Mouse (Mus musculus) MEL (cell line): ENCODE data around the gene Pip4k2c. TPM values are rescaled to one million over a fixed set of nuclear protein-coding genes. Genes with fewer than 3 reads are reported as not detected.

Experiments used
- DNase-seq: peaks from one replicate; pipeline ENCODE4 v3.0.0; 2011; ENCODE audit warnings: low read depth, low spot score
- H3K27ac ChIP-seq: 2 replicates; pipeline ENCODE4 v1.5.1; 2012; ENCODE audit warnings: low read depth, mild to moderate bottlenecking, control low read depth, low read length, moderate library complexity; ENCODE audit not compliant: control insufficient read depth
- H3K27me3 ChIP-seq, 2 experiments: fragments of 150-350 bp in 1 of 2; sonication (generic) in 1 of 2; 2 replicates each; pipeline ENCODE4 v1.6.1; 2012; ENCODE audit warnings: low read length in 2 of 2, mild to moderate bottlenecking in 2 of 2, improper control_type of control experiment in 1 of 2, moderate library complexity in 1 of 2; ENCODE audit not compliant: insufficient read depth in 2 of 2, control insufficient read depth in 1 of 2
- H3K36me3 ChIP-seq, 2 experiments: 2 replicates each; pipeline ENCODE4 v1.6.1; 2012 to 2014; ENCODE audit warnings: low read length in 2 of 2, improper control_type of control experiment in 1 of 2, inconsistent platforms in 1 of 2, mild to moderate bottlenecking in 1 of 2; ENCODE audit not compliant: insufficient read depth in 2 of 2, control insufficient read depth in 1 of 2
- H3K4me1 ChIP-seq, 2 experiments: fragments of 150-350 bp in 1 of 2; sonication (generic) in 1 of 2; 2 replicates each; pipeline ENCODE4 v1.6.1; 2012; ENCODE audit warnings: low read length in 2 of 2, improper control_type of control experiment in 1 of 2, mild to moderate bottlenecking in 1 of 2; ENCODE audit not compliant: insufficient read depth in 2 of 2, control insufficient read depth in 1 of 2
- H3K4me3 ChIP-seq, 2 experiments: fragments of 150-350 bp in 1 of 2; sonication (generic) in 1 of 2; 2 replicates each; pipeline ENCODE4 v1.5.1; 2012; ENCODE audit warnings: low read depth in 2 of 2, low read length in 2 of 2, mild to moderate bottlenecking in 2 of 2, moderate library complexity in 2 of 2, control low read depth in 1 of 2, improper control_type of control experiment in 1 of 2; ENCODE audit not compliant: control insufficient read depth in 1 of 2, insufficient read depth in 1 of 2
- H3K79me2 ChIP-seq: 2 replicates; pipeline ENCODE4 v1.6.1; 2012; ENCODE audit warnings: mild to moderate bottlenecking, low read length, moderate library complexity; ENCODE audit not compliant: control insufficient read depth, poor library complexity, insufficient read depth
- H3K9ac ChIP-seq: 2 replicates; pipeline ENCODE4 v1.6.1; 2012; ENCODE audit warnings: low read depth, mild to moderate bottlenecking, control low read depth, low read length, moderate library complexity; ENCODE audit not compliant: control insufficient read depth, poor library complexity, severe bottlenecking
- H3K9me3 ChIP-seq: fragments of 150-350 bp; sonication (generic); replicated peaks from 2 replicates; pipeline ENCODE4 v1.6.1; 2012; ENCODE audit warnings: mild to moderate bottlenecking, low read length, improper control_type of control experiment, moderate library complexity; ENCODE audit not compliant: insufficient read depth
- BHLHE40 ChIP-seq: IDR thresholded peaks from 2 replicates; pipeline ENCODE4 v1.6.1; 2012; ENCODE audit warnings: low read depth, mild to moderate bottlenecking, inconsistent platforms, low read length, improper control_type of control experiment, borderline replicate concordance
- CHD1 ChIP-seq: IDR thresholded peaks from 2 replicates; pipeline ENCODE4 v1.6.1; 2012; ENCODE audit warnings: low read depth, mild to moderate bottlenecking, inconsistent platforms, low read length, improper control_type of control experiment
- CHD2 ChIP-seq: IDR thresholded peaks from 2 replicates; pipeline ENCODE4 v1.6.1; 2011; ENCODE audit warnings: low read length, improper control_type of control experiment
- CTCF ChIP-seq, 3 experiments: IDR thresholded peaks in 2 of 3; conservative IDR thresholded peaks in 1 of 3; 2 replicates each; pipeline ENCODE4 v1.5.1; 2011 to 2012; ENCODE audit warnings: low read length in 3 of 3, low read depth in 2 of 3, mild to moderate bottlenecking in 2 of 3, improper control_type of control experiment in 1 of 3, inconsistent platforms in 1 of 3, mixed read lengths in 1 of 3, moderate library complexity in 1 of 3; ENCODE audit not compliant: control insufficient read depth in 1 of 3, insufficient read depth in 1 of 3, poor library complexity in 1 of 3, severe bottlenecking in 1 of 3
- GABPA ChIP-seq: IDR thresholded peaks from 2 replicates; pipeline ENCODE4 v1.6.1; 2012; ENCODE audit warnings: low read depth, mild to moderate bottlenecking, inconsistent platforms, low read length, improper control_type of control experiment, moderate library complexity
- GATA1 ChIP-seq: IDR thresholded peaks from 2 replicates; pipeline ENCODE4 v1.6.1; 2011; ENCODE audit warnings: low read depth, low read length, improper control_type of control experiment
- MYB ChIP-seq: IDR thresholded peaks from 2 replicates; pipeline ENCODE4 v1.6.1; 2011; ENCODE audit warnings: mild to moderate bottlenecking, low read depth, low read length, improper control_type of control experiment
- POLR2A ChIP-seq, 2 experiments: IDR thresholded peaks; 2 replicates each; pipeline ENCODE4 v1.6.1; 2011 to 2012; ENCODE audit warnings: low read length in 2 of 2, mild to moderate bottlenecking in 2 of 2, control low read depth in 1 of 2, improper control_type of control experiment in 1 of 2, low read depth in 1 of 2, moderate library complexity in 1 of 2; ENCODE audit not compliant: control insufficient read depth in 1 of 2, insufficient read depth in 1 of 2, poor library complexity in 1 of 2
- POLR2AphosphoS2 ChIP-seq: IDR thresholded peaks from 2 replicates; pipeline ENCODE4 v1.6.1; 2011; ENCODE audit warnings: low read length, improper control_type of control experiment
- RAD21 ChIP-seq: IDR thresholded peaks from 2 replicates; pipeline ENCODE4 v1.6.1; 2011; ENCODE audit warnings: mild to moderate bottlenecking, low read depth, low read length, improper control_type of control experiment
- SIN3A ChIP-seq: IDR thresholded peaks from 2 replicates; pipeline ENCODE4 v1.6.1; 2012; ENCODE audit warnings: low read length, improper control_type of control experiment, inconsistent platforms
- SMC3 ChIP-seq: IDR thresholded peaks from 2 replicates; pipeline ENCODE4 v1.6.1; 2011; ENCODE audit warnings: low read depth, low read length, improper control_type of control experiment
- UBTF ChIP-seq: IDR thresholded peaks from 2 replicates; pipeline ENCODE4 v1.6.1; 2012; ENCODE audit warnings: low read depth, mild to moderate bottlenecking, inconsistent platforms, low read length, improper control_type of control experiment, moderate library complexity, borderline replicate concordance; ENCODE audit not compliant: insufficient read depth
- USF1 ChIP-seq: IDR thresholded peaks from 2 replicates; pipeline ENCODE4 v1.6.1; 2014; ENCODE audit warnings: low read depth, mild to moderate bottlenecking, inconsistent platforms, low read length, improper control_type of control experiment, moderate library complexity
- ZC3H11A ChIP-seq: IDR thresholded peaks from 2 replicates; pipeline ENCODE4 v1.6.1; 2012; ENCODE audit warnings: low read depth, mild to moderate bottlenecking, inconsistent platforms, low read length, improper control_type of control experiment
- ZKSCAN1 ChIP-seq: IDR thresholded peaks from 2 replicates; pipeline ENCODE4 v1.6.1; 2012; ENCODE audit warnings: low read depth, mild to moderate bottlenecking, inconsistent platforms, low read length, improper control_type of control experiment, moderate library complexity
- ZMIZ1 ChIP-seq: IDR thresholded peaks from 2 replicates; pipeline ENCODE4 v1.6.1; 2012; ENCODE audit warnings: low read depth, mild to moderate bottlenecking, inconsistent platforms, low read length, improper control_type of control experiment, moderate library complexity
- polyA plus RNA-seq, 2 experiments: library from polyadenylated mRNA; stranded (reverse) in 1 of 2; unstranded in 1 of 2; fragments of >175 nt in 1 of 2; fragments of >200 nt in 1 of 2; gene quantifications; 2 replicates each; pipeline versions ENCODE4 v1.2.1 to v1.2.4; 2012; ENCODE audit warnings: low replicate concordance in 2 of 2, low read depth in 1 of 2; ENCODE audit not compliant: insufficient read length in 2 of 2, insufficient read depth in 1 of 2, missing spikeins in 1 of 2
- total RNA-seq: library from RNA; depleted of rRNA; stranded (reverse); fragments of 300-350 nt; gene quantifications from 2 replicates; pipeline ENCODE4 v1.2.3, GENCODE M21; 2012

The Pip4k2c gene
- total and polyA plus RNA-seq, 3 experiments: 31.9 to 58.2 TPM; not detected in 1

DNA sequence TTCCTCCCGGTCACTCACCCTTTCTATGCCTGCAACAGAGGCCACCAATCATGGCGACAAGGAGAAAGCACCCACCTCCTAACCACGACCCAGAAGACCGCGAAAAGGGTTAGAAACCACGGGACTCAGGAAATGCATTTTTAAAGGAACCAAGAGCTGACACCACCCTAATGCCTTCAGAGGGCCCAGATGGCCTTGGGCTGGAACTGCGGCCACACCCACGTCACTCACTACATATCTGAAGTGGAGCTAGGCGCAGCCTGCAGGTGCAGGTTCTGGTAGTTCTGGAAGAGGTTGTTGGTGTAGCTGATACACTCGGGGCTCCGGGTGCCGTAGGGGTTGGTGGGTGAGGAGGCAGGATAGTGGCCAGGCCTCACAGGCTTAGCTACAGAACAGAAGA lies 19.3 kb upstream of the Pip4k2c start:
- no peak for DNase-seq
- TF ChIP-seq POLR2A (IDR thresholded peaks at IDR 0.05; ENCODE audit: control insufficient read depth in 1 of 2, insufficient read depth in 1 of 2, low read depth in 1 of 2, low read length in 2 of 2, poor library complexity in 1 of 2) (no peak), UBTF (no peak), GATA1 (no peak), POLR2AphosphoS2 (no peak)
- TF ChIP-seq, all 39 proteins: peak for 0
- no peaks in the 10 kb centered on the region for H3K79me2 ChIP-seq
- H3K4me1 ChIP-seq: no peaks in the 10 kb centered on the region
- H3K27me3 ChIP-seq: no peaks in the 10 kb centered on the region
- H3K9me3 ChIP-seq: no peaks in the 10 kb centered on the region
- no peak overlapping the region for H3K4me3 ChIP-seq
- no peaks in the 10 kb centered on the region for H3K36me3 ChIP-seq
- no peak overlapping the region for H3K9ac ChIP-seq
- no peak overlapping the region for H3K27ac ChIP-seq

DNA sequence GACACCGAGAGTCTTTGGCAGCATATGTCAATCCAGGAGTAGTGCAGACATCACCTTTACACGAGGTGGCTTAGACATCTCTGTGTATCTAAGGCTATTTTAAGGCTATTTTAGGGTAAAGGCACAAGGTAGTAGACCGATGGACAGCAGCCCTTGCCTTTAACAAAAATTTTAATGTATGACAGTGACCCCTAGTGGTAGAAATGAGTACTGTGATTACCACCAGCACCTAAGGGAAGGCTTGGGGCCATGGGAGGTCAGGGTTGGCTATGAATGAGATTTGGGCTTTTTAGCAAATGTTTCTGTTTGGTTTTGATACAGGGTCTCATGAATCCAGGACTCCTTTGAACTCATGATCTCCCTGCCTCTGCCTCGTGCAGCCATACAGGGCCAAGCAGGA lies 17.5 kb upstream of the Pip4k2c start:
- DNase-seq: peak; percentile 76
- H3K9ac ChIP-seq: no peak overlapping the region
- TF ChIP-seq SMC3: peak; percentile 94
- TF ChIP-seq CTCF (IDR thresholded peaks at IDR 0.05 in 2 of 3, conservative IDR thresholded peaks at IDR 0.05 in 1 of 3; ENCODE audit: control insufficient read depth in 1 of 3, insufficient read depth in 1 of 3, low read depth in 2 of 3, low read length in 3 of 3, poor library complexity in 1 of 3, severe bottlenecking in 1 of 3): peak; percentile 41 to 93 (median 83)
- TF ChIP-seq RAD21: peak; percentile 94
- TF ChIP-seq USF1: no peak
- TF ChIP-seq ZC3H11A: peak; percentile 95
- 0 out of 2 replicates have a peak, but pooled peaks have one; percentile 22 for TF ChIP-seq SIN3A
- no peak for TF ChIP-seq GABPA
- H3K4me1 ChIP-seq: peaks cover 0 to 7% of the 10 kb centered on the region in 2 experiments; a peak in 1 of 4 replicates
- H3K9me3 ChIP-seq: no peaks in the 10 kb centered on the region
- no peak overlapping the region for H3K4me3 ChIP-seq
- H3K36me3 ChIP-seq: no peaks in the 10 kb centered on the region
- no peaks in the 10 kb centered on the region for H3K79me2 ChIP-seq
- no peak overlapping the region for H3K27ac ChIP-seq
- H3K27me3 ChIP-seq: no peaks in the 10 kb centered on the region

DNA sequence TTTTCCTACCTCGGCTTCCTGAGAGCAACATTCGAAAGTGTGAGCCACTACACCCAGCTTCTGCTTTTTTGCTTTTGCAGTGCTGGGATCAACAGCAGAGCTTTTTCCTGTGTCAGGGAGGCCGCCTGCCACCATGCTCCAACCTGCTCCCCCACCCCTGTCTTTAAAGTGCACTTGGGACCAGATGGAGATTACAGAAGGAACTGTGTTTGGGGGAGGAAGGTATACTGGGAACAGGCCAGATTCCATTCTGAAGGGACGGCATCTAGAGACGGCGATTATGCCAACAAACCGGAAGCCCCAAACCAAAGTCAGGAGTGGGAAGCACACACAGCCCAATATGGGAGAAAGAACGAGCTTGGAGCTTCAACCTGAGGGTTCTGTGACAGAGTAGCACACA lies 15.8 kb upstream of the Pip4k2c start:
- no peaks in the 10 kb centered on the region for H3K36me3 ChIP-seq
- no peaks in the 10 kb centered on the region for H3K27me3 ChIP-seq
- H3K9ac ChIP-seq: no peak overlapping the region
- DNase-seq: no peak
- H3K79me2 ChIP-seq: no peaks in the 10 kb centered on the region
- H3K9me3 ChIP-seq: no peaks in the 10 kb centered on the region
- no peak overlapping the region for H3K4me3 ChIP-seq
- no peak overlapping the region for H3K27ac ChIP-seq
- H3K4me1 ChIP-seq: peaks cover 0 to 7% of the 10 kb centered on the region in 2 experiments; a peak in 1 of 4 replicates
- TF ChIP-seq CHD1 (no peak), ZKSCAN1 (no peak), POLR2AphosphoS2 (no peak), USF1 (no peak), BHLHE40 (no peak), CHD2 (no peak), MYB (no peak), ZMIZ1 (no peak)
